Mouse (Mus musculus): ENCODE data around the gene Trpm8.

DNA sequence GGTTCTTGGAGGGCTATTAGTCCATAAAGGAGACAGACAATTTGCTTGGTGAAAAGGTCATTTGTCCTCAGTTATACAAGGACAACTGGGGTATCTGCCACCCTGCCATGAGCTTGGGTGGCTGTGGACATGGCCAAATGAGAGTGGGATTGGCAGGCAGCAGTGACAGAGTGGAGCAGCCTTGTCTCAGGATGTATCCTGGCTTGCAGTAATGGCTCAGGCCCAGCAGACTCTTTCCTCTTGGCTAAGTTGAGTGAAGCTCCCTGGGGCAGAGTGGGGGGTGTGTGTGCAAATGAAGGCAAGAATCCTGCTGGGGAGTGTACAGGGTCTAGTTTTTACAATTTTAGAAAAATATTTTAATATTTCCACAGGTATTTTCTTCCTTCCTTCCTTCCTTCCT, 44.7 kb downstream of the Trpm8 start:
- TF ChIP-seq EP300 (IDR thresholded peaks at IDR 0.05; ENCODE audit: low read depth) (no peak), CTCF (IDR thresholded peaks at IDR 0.05; ENCODE audit: low read depth) (no peak)

Measured in heart, postnatal 0 days (tissue).